Mouse (Mus musculus) CH12.LX (cell line): ENCODE results near the gene Pde8a.
"Not testable (repeated sequence)": the region's sequence is repeated elsewhere in the genome, so short reads cannot be mapped to it uniquely, and the experiment has no call there.

Source experiments
- EP300 ChIP-seq: IDR thresholded peaks from 2 replicates; pipeline ENCODE4 v1.6.1; 2011; ENCODE audit warnings: low read length, improper control_type of control experiment
- MAX ChIP-seq: IDR thresholded peaks from 2 replicates; pipeline ENCODE4 v1.6.1; 2011; ENCODE audit warnings: low read length, improper control_type of control experiment
- MXI1 ChIP-seq: IDR thresholded peaks from 2 replicates; pipeline ENCODE4 v1.6.1; 2011; ENCODE audit warnings: mild to moderate bottlenecking, low read depth, low read length, improper control_type of control experiment
- TCF12 ChIP-seq: IDR thresholded peaks from 2 replicates; pipeline ENCODE4 v1.6.1; 2014; ENCODE audit warnings: low read depth, mild to moderate bottlenecking, inconsistent platforms, low read length, improper control_type of control experiment

DNA sequence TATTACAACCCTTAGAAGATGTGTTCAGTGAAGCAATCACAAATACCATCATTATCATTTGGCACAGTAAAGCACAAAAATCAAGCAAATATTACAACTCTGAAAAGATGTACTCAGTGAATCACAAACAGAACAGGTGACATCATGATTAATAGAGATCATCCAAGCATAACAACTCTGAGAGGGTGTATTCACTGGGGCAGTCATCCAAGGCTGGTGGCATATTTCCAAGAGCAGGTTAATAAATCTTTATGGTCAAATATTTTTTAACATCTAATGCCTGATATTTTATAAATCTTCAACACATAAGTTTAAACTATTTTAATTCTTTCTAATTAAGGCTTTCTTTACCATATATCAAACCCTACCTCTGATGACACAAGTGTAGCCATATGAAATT is 27.4 kb upstream of the Pde8a start:
- TF ChIP-seq MAX, MXI1, TCF12, EP300: not testable (repeated sequence)
